Mouse (Mus musculus) E14TG2a.4 (cell line): Measurements from ENCODE around the gene Stk4.

Experiments used
- CTCF ChIP-seq: conservative IDR thresholded peaks from 2 replicates; pipeline ENCODE4 v1.5.1; 2014; ENCODE audit warnings: low read length
- POU5F1 ChIP-seq: IDR thresholded peaks from 2 replicates; pipeline ENCODE4 v1.6.1; 2014; ENCODE audit warnings: low read length, borderline replicate concordance

DNA sequence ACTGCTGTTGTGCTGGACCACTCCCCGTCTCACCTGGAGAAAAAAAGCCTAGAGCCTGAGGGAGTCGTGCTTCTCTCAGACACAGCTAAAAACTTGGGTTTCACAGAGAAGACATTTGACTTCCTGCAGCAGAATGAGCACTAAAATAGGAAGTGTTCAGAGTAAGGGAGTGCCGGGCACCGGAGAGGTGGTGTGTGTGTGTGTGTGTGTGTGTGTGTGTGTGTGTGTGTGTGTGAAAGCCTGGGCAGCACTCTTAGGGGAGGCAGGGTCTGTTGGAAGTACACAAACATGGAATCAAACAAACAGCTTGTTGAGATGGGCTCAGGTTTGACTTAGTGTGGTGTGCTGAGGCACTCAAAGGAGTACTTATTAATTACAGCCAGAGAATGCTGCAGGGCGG lies 5.0 kb downstream of the Stk4 start:
- TF ChIP-seq CTCF (no peak), POU5F1 (no peak)
